Mouse (Mus musculus) heart, embryonic 12.5 days (tissue): ENCODE measurements at regions not wholly inside any gene's neighbourhood (a gene's known extent, or its start where the extent isn't known, plus 50 kb on each side); places are given as distances from the start of the nearest gene placed in this dataset.

Experiments used
- ATAC-seq: fragments of 200-750 bp; cut with Nextera tagmentation; 2 replicates; pipeline ENCODE4 v1.8.0; 2017; ENCODE audit warnings: moderate TSS enrichment, moderate library complexity; ENCODE audit not compliant: insufficient number of reproducible peaks, low FRiP score
- H3K27ac ChIP-seq: fragments of 300-500 bp; sonication (generic); 2 replicates; pipeline ENCODE4 v1.5.1; 2016; ENCODE audit warnings: mild to moderate bottlenecking, moderate library complexity; ENCODE audit not compliant: poor library complexity, severe bottlenecking
- H3K27me3 ChIP-seq: fragments of 300-500 bp; sonication (generic); replicated peaks from 2 replicates; pipeline ENCODE4 v1.6.1; 2016; ENCODE audit warnings: mild to moderate bottlenecking, moderate library complexity
- H3K36me3 ChIP-seq: fragments of 300-500 bp; sonication (generic); 2 replicates; pipeline ENCODE4 v1.6.1; 2016; ENCODE audit warnings: mild to moderate bottlenecking, moderate library complexity
- H3K4me1 ChIP-seq: fragments of 300-500 bp; sonication (generic); replicated peaks from 2 replicates; pipeline ENCODE4 v1.6.1; 2016; ENCODE audit warnings: mild to moderate bottlenecking
- H3K4me2 ChIP-seq: fragments of 300-500 bp; sonication (generic); 2 replicates; pipeline ENCODE4 v1.6.1; 2016; ENCODE audit warnings: mild to moderate bottlenecking, moderate library complexity
- H3K4me3 ChIP-seq: fragments of 300-500 bp; sonication (generic); 2 replicates; pipeline ENCODE4 v1.5.1; 2016; ENCODE audit warnings: mild to moderate bottlenecking
- H3K9ac ChIP-seq: fragments of 300-500 bp; sonication (generic); 2 replicates; pipeline ENCODE4 v1.6.1; 2016; ENCODE audit warnings: mild to moderate bottlenecking, moderate library complexity
- H3K9me3 ChIP-seq: fragments of 300-500 bp; sonication (generic); replicated peaks from 2 replicates; pipeline ENCODE4 v1.6.1; 2016; ENCODE audit warnings: mild to moderate bottlenecking, moderate library complexity
- WGBS: fragments of 180-500 bp; shearing (Covaris S2); methylation state at CpG from one replicate; pipeline ENCODE4 v1.1.7; 2016; 5-methylcytosine and 5-hydroxymethylcytosine counted together

DNA sequence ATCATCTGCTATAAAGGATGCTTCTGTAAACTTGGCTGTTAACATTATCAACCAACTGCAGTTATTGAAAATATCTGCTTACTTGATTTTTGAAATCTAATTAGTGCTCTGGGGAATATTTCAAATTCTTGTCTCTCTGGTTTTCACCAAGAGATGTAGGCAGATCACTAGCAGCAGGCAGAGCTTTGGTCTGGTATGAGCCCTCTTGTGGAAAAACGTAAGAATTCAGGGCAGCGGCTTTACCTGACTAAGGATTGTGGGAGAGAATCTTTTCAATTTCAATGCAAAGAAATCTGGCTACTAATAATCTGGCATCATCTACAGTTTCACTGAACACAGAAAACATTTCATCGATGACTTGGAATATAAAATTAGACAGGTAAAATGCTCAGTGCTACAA, 81.2 kb upstream of the Plppr4 start:
- H3K4me3 ChIP-seq = no peak overlapping the region
- H3K9me3 ChIP-seq = no peaks in the 10 kb centered on the region
- ATAC-seq = no peak
- H3K36me3 ChIP-seq = no peaks in the 10 kb centered on the region
- H3K4me2 ChIP-seq = no peak overlapping the region
- H3K27me3 ChIP-seq = no peaks in the 10 kb centered on the region
- WGBS = 63% methylated on average over 3 of the region's 3 CpGs
- H3K4me1 ChIP-seq = peaks cover 11% of the 10 kb centered on the region
- H3K27ac ChIP-seq = no peak overlapping the region
- H3K9ac ChIP-seq = no peak overlapping the region

DNA sequence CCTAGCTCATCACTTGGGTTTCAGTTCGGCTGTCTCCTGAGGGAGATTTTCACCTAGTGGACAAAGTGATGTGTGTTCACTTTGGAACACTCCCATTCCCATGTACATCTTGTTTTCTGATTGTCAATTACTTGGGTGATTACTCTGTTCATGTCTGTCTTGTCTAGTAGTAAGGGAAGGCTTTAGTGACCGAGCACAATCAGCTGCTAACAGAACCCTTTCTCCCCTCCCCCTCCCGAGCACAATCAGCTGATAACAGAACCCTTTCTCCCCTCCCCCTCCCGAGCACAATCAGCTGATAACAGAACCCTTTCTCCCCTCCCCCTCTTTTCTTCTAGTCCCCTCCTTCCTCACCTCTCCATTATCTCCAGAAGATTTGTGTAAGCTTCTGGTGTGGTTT, 79.6 kb upstream of the Plppr4 start:
- Histone ChIP-seq H3K4me1 (peaks cover 11% of the 10 kb centered on the region), H3K9ac (no peak overlapping the region), H3K27me3 (no peaks in the 10 kb centered on the region), H3K4me3 (no peak overlapping the region), H3K4me2 (no peak overlapping the region), H3K9me3 (no peaks in the 10 kb centered on the region), H3K36me3 (no peaks in the 10 kb centered on the region), H3K27ac (peak overlapping the region; percentile 36)
- WGBS = 10% methylated on average over 4 of the region's 4 CpGs
- peak; percentile 94 for ATAC-seq

DNA sequence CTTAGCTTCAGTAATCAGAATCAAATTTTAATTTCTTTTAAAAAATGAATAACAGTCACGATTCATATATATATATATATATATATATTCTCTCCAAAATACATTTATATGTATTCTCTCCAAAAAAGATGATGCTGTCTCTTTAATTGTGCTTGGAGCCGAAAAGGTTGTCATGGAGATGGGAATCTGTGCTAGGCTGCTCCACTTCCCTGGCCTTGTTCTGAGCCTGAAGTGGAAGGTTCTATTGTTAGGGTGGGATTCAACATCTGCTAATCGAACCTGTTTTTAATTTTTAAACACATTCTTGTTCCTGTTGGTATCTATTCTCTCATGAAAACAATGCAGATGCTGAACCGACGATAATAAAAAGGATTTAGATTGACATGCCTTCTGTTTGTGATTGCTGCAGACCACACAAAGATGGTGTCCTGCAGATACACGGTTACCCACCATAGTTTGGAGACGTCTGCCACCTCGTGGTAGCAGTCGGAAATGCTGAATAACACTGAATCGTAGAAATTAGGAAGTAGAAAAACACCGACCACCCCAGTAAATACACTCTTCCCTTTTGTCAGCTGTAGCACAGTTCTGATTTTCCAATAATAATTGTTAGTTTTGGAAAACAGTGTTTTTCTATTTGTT, 77.9 kb upstream of the Plppr4 start:
- no peak for ATAC-seq
- no peaks in the 10 kb centered on the region for H3K9me3 ChIP-seq
- H3K36me3 ChIP-seq = no peaks in the 10 kb centered on the region
- 17% methylated on average over 11 of the region's 11 CpGs for WGBS
- H3K27ac ChIP-seq = no peak overlapping the region
- H3K27me3 ChIP-seq = no peaks in the 10 kb centered on the region
- no peak overlapping the region for H3K4me3 ChIP-seq
- H3K4me2 ChIP-seq = no peak overlapping the region
- H3K4me1 ChIP-seq = peaks cover 11% of the 10 kb centered on the region
- no peak overlapping the region for H3K9ac ChIP-seq

- Histone ChIP-seq H3K9me3 (no peaks in the 10 kb centered on the region), H3K9ac (no peak overlapping the region), H3K4me1 (no peaks in the 10 kb centered on the region), H3K4me3 (no peak overlapping the region), H3K27ac (no peak overlapping the region), H3K36me3 (no peaks in the 10 kb centered on the region), H3K27me3 (no peaks in the 10 kb centered on the region), H3K4me2 (no peak overlapping the region)
- no peak for ATAC-seq
- 73% methylated on average over 1 of the region's 1 CpGs for WGBS
Measured at GRCm38 (mm10) chr3:117424526-117424925, 63.9 kb upstream of the Plppr4 start.

GRCm38 (mm10) chr3:117412896-117413747, 52.4 kb upstream of the Plppr4 start:
- WGBS = 69% methylated on average over 4 of the region's 4 CpGs
- ATAC-seq = no peak
- Histone ChIP-seq H3K27ac (no peak overlapping the region), H3K27me3 (no peaks in the 10 kb centered on the region), H3K36me3 (no peaks in the 10 kb centered on the region), H3K4me3 (no peak overlapping the region), H3K9me3 (no peaks in the 10 kb centered on the region), H3K9ac (no peak overlapping the region), H3K4me2 (no peak overlapping the region), H3K4me1 (peaks cover 8% of the 10 kb centered on the region; the same call in 1 of the 2 replicates)
